Mouse (Mus musculus): ENCODE data around the gene Rras. TPM values are rescaled to one million over a fixed set of nuclear protein-coding genes. Genes with fewer than 3 reads are reported as not detected.
A peak's percentile ranks its signal among the peaks of the same experiment; 100 is the strongest.
"Not testable (repeated sequence)": the region's sequence is repeated elsewhere in the genome, so short reads cannot be mapped to it uniquely, and the experiment has no call there.

Gene Rras
- total and polyA plus RNA-seq, 2 experiments from 2014 or later: 4.2 to 13.1 TPM

- ATAC-seq (peak; percentile 96), DNase-seq (peak; percentile 99)
- Histone ChIP-seq H3K4me3 (ENCODE audit: low read depth, low read length) (peak within 1 kb of the TSS; percentile 69), H3K27me3 (ENCODE audit: insufficient read depth, low read length) (no peaks in the 10 kb centered on the region), H3K4me1 (ENCODE audit: insufficient read depth) (peaks cover 17% of the 10 kb centered on the region), H3K27ac (ENCODE audit: low read depth, low read length) (peak within 1 kb of the TSS; percentile 78), H3K36me3 (ENCODE audit: insufficient read depth) (peaks cover 28% of the 10 kb centered on the region), H3K9ac (peak within 1 kb of the TSS; percentile 93), H3K9me3 (ENCODE audit: low read length) (no peaks in the 10 kb centered on the region), H3K4me2 (ENCODE audit: low read depth) (peak within 1 kb of the TSS; percentile 89)
- TF ChIP-seq CTCF (IDR thresholded peaks at IDR 0.05; ENCODE audit: low read depth): no peak
- WGBS: 1% methylated on average over 68 of the region's 69 CpGs
These were observed 1.7 kb upstream of the Rras start, which contains the start of gene Scaf1 for GRCm38 (mm10) chr7:45015957-45016612. Scaf1 (minus strand) TSS chr7:45016363.

- no peak for ATAC-seq
- Histone ChIP-seq H3K4me1 (ENCODE audit: insufficient read depth) (peaks cover 17% of the 10 kb centered on the region), H3K9me3 (ENCODE audit: low read length) (no peaks in the 10 kb centered on the region), H3K27ac (ENCODE audit: low read depth, low read length) (peak overlapping the region; percentile 62), H3K4me2 (ENCODE audit: low read depth) (peak overlapping the region; percentile 89), H3K27me3 (ENCODE audit: insufficient read depth, low read length) (no peaks in the 10 kb centered on the region), H3K36me3 (ENCODE audit: insufficient read depth) (peaks cover 22% of the 10 kb centered on the region), H3K9ac (peak overlapping the region; percentile 31), H3K4me3 (ENCODE audit: low read depth, low read length) (peak overlapping the region; percentile 69)
- WGBS: 3% methylated on average over 4 of the region's 4 CpGs
- no peak for DNase-seq
- no peak for TF ChIP-seq CTCF (IDR thresholded peaks at IDR 0.05; ENCODE audit: low read depth)
These were observed 1.0 kb upstream of the Rras start for GRCm38 (mm10) chr7:45016761-45017160.

GRCm38 (mm10) chr7:45019031-45019571 lies 1.3 kb downstream of the Rras start:
- no peak overlapping the region for H3K4me3 ChIP-seq (ENCODE audit: low read depth, low read length)
- no peak for TF ChIP-seq CTCF (IDR thresholded peaks at IDR 0.05; ENCODE audit: low read depth)

DNA sequence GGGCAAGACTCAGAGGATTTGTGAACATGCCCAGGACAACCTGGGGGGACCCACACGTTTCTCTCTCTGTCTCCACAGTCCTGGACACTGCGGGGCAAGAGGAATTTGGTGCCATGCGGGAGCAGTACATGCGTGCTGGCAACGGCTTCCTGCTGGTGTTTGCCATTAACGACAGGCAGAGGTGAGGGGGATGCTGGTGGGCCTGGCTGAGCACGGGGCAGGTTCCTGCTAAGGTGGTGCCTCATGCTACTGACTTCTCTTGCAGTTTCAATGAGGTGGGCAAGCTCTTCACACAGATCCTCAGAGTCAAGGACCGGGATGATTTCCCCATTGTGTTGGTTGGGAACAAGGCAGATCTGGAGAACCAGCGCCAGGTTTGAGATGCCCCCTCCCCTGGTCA lies 2.5 kb downstream of the Rras start:
- Histone ChIP-seq H3K36me3 (ENCODE audit: insufficient read depth) (no peaks in the 10 kb centered on the region), H3K27me3 (ENCODE audit: insufficient read depth, low read length) (no peaks in the 10 kb centered on the region), H3K9ac (no peak overlapping the region), H3K4me3 (ENCODE audit: low read depth, low read length) (no peak overlapping the region), H3K27ac (ENCODE audit: low read depth, low read length) (no peak overlapping the region), H3K9me3 (ENCODE audit: low read length) (no peaks in the 10 kb centered on the region), H3K4me1 (ENCODE audit: insufficient read depth) (peaks cover 6% of the 10 kb centered on the region), H3K4me2 (ENCODE audit: low read depth) (no peak overlapping the region)
- no peak for TF ChIP-seq CTCF (IDR thresholded peaks at IDR 0.05; ENCODE audit: low read depth)
- WGBS: 75% methylated on average over 9 of the region's 9 CpGs
- ATAC-seq (no peak), DNase-seq (no peak)

More at GRCm38 (mm10) chr7:45019031-45019571, 1.3 kb downstream of the Rras start:
- Histone ChIP-seq H3K9ac (no peak overlapping the region), H3K27me3 (ENCODE audit: insufficient read depth, low read length) (no peaks in the 10 kb centered on the region), H3K27ac (ENCODE audit: low read depth, low read length) (no peak overlapping the region), H3K4me1 (ENCODE audit: insufficient read depth) (peaks cover 17% of the 10 kb centered on the region), H3K9me3 (ENCODE audit: low read length) (no peaks in the 10 kb centered on the region), H3K4me2 (ENCODE audit: low read depth) (no peak overlapping the region), H3K36me3 (ENCODE audit: insufficient read depth) (no peaks in the 10 kb centered on the region)
- ATAC-seq (no peak), DNase-seq (no peak)
- WGBS: 44% methylated on average over 8 of the region's 8 CpGs

- not testable (repeated sequence) for H3K9ac ChIP-seq; H3K4me1 ChIP-seq (ENCODE audit: insufficient read depth); H3K27me3 ChIP-seq (ENCODE audit: insufficient read depth, low read length); H3K9me3 ChIP-seq (ENCODE audit: low read length); ATAC-seq; H3K4me3 ChIP-seq (ENCODE audit: low read depth, low read length); H3K27ac ChIP-seq (ENCODE audit: low read depth, low read length); H3K4me2 ChIP-seq (ENCODE audit: low read depth)
- DNase-seq: peak; percentile 9
- peaks cover 21% of the 10 kb centered on the region for H3K36me3 ChIP-seq (ENCODE audit: insufficient read depth)
- WGBS: 78% methylated on average over 5 of the region's 5 CpGs
- TF ChIP-seq CTCF (IDR thresholded peaks at IDR 0.05; ENCODE audit: low read depth): peak; percentile 39
These were observed 6.0 kb downstream of the Rras start for GRCm38 (mm10) chr7:45023711-45024110.

DNA sequence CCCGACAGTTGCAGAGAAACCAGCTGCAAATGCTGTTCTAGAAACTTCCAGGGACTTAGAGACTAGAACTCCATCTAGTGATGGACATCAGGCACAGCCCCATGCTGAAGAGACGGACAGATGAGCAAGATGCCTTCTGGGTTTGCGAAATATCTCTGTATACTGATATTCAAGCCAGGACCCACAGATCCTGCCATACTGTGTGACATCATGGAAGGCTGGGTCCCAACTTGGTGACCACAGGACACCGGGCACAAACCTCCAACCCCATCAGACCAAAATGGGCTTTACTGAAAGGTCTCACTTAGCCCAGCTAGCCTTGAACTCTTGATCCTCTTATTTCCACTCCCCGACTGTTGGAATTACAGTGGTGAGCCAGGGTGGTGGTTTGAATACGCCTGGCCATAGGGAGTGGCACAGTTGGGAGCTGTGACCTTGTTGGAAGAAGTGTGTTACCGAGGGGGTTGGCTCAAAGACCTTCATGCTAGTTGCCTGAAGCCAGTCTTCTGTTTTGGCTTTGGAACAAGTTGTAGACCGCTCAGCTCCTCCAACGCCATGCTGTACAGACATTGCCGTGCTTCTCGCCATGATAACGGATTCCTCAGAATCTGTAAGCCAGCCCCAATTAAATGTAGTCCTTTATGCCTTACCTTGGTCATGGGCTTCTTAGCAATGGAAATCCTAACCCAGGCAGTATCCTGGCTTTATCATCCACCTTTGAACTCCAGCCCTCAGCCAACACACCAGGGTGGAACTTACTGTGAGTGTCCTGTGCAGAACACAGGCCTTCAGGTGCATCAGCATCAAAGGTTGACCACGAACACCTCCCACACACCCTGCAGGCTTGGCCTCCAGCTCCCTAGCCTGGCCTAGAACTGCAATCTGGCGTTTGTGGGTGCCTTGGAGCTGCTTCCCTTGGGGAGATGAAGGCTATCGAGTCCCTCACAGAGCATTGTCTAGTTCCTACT lies 6.8 kb downstream of the Rras start:
- Histone ChIP-seq H3K4me2 (ENCODE audit: low read depth) (no peak overlapping the region), H3K27ac (ENCODE audit: low read depth, low read length) (peak overlapping the region; percentile 3; the same call in 1 of the 2 replicates), H3K4me3 (ENCODE audit: low read depth, low read length) (no peak overlapping the region), H3K9me3 (ENCODE audit: low read length) (no peaks in the 10 kb centered on the region), H3K4me1 (ENCODE audit: insufficient read depth) (no peaks in the 10 kb centered on the region), H3K9ac (0 out of 2 replicates have a peak overlapping the region, but pooled peaks have one; percentile 22), H3K27me3 (ENCODE audit: insufficient read depth, low read length) (no peaks in the 10 kb centered on the region), H3K36me3 (ENCODE audit: insufficient read depth) (peaks cover 29% of the 10 kb centered on the region)
- TF ChIP-seq CTCF (IDR thresholded peaks at IDR 0.05; ENCODE audit: low read depth): no peak
- DNase-seq (no peak), ATAC-seq (no peak)
- WGBS: 87% methylated on average over 15 of the region's 15 CpGs

Measured in forebrain, postnatal 0 days (tissue).